Mouse (Mus musculus) forelimb bud, embryonic 11.5 days (tissue): Measurements from ENCODE around the gene Atp9a.

ENCODE experiments used
- DNase-seq: peaks from one replicate; pipeline ENCODE4 v3.0.0-alpha.2; 2012; ENCODE audit warnings: low read depth, low spot score

Gene Atp9a

DNA sequence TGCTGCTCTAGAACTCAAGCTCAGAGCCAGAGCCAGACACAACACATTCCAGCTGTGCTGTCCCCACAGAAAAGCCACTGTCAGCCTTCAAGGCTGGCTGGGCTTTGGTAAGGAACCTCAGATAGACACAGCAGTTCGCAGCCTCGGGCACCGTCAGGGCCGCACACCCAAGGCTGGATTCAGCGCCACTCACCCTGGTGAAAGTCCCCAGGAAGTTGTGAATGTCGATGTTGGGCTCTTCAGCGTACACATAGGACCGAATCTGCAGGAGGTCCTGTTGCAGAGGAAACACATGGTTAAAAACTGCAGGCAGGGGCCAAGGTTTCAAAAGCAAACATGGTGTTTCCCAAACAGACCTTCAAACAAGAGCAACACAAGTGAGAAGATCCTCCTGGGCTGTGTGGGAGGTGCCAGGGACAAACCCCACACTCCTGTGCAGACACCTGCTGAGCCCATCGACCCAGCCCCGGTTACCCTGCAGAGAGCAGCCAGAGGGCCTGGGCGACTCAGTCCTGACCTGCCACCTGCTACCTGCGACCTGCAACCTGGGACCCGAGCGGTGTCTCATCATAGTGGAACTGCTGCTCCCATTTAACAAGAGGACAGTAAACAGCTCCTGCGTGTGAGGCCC lies 58.6 kb downstream of the Atp9a start:
- DNase-seq: no peak

DNA sequence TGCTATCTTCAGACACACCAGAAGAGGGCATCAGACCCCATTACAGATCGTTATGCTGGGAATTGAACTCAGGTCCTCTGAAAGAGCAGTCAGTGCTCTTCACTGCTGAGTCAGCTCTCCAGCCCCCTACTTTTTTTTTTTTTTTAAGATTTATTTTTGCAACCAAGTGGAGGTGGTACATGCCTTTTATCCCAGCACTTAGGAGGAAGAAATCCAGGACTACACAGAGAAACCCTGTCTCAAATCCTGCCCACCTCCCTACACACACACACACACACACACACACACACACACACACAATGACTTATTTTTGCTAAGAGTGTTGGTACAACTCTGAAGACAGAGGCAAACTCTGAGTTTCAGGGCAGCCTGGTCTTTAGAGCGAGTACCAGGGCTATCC lies 59.5 kb downstream of the Atp9a start:
- no peak for DNase-seq

DNA sequence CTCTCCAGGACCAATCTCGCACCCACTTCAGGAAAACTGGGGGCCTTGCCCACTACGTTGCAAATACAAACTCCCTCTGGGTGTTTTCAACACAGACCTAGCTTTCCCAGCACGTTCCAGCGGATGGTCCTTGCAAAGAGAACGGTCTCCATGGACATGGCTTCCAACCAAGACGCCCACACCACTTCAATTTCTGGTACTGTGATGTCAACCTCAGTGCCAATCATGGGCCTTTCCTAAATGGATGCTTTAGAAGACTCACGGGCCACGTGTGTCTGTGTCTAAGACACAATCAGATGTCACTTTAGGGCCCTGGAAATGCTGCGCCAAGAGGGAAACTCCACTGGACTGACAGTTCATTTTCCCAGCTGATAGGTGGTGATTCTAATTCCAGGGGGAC lies 60.7 kb downstream of the Atp9a start:
- DNase-seq: no peak

DNA sequence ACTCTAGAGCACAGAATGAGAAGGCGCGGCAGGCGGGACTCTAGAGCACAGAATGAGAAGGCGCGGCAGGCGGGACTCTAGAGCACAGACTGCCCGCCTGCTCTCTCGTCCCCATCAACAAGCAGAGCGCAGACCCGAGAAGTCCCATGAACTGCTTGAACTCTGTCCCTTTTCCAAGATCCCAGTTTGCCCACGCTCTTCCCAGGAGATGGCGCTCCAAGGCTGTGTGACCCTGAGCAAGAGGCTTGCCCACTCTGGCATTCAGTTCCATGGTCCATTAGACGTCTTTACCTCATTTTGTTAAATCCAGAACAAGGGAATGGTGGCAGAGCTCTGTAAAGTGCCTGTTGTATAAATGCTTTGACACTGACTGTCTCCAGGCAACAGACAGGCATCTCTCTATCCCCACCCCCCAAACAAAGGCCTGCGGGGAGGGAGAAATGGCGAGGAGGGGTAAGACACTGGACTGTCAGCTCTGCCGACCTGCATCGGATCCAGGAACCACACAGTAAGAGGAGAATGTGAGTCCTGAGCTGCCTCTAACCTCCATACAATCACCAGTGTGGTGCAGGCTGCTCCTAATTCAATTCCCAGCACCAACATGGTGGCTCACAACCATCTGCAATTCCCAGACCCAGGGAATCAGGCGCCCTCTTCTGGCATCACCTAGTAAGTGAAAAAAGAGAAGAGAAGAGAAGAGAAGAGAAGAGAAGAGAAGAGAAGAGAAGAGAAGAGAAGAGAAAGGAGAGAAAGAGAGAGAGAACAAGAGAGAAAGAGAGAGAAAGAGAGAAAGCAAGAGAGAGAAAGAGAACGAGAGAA lies 62.6 kb downstream of the Atp9a start:
- DNase-seq: no peak

DNA sequence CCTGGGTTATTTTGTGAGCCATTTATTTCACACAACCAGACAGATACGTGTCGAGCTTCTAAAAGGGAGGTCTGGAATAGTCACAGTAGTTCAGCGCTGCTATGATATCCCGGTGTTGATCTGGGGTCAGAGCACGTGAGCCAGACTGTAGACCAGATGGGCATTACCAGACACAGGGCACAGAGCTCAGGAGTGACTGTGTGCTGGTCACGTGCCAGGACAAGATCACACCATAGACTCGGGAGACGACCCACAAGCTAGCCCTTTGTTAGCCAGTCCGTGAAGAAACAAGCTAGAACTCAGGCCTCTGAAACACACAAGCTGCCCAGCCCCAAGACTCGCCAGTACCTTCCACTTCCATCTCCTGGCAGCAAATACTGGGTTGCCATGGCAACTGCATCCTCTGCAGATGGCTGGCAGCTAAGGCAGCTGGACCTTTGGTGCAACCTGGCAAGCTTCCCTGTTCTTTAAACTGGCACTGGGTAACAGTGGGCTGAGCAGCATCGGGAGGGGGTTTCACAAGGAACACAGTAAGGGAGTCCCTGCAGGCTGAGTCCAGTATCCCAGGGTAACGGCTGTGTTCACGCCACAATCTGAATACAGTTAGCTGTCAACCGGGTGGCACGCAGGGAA lies 63.4 kb downstream of the Atp9a start:
- peak; percentile 23 for DNase-seq

DNA sequence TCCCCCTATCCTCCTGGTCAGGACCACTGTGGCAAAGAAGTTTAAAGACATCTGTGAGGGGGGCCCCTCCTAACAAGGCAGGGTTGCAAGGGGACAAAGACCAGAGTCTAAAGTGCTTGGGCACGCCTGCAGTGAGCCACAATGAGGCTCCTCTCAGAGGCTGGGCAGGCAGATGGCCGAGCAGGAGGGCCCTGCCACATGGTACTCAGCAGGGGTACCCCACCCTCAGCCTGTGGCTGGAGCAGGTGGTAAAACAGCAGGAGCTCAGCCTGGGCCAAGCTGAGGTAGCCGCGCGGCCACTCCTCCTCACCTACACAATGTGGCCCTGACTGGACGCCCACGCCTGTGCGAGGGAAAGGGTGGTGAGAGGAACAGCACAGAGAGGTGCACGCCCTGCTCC lies 64.6 kb downstream of the Atp9a start:
- no peak for DNase-seq

DNA sequence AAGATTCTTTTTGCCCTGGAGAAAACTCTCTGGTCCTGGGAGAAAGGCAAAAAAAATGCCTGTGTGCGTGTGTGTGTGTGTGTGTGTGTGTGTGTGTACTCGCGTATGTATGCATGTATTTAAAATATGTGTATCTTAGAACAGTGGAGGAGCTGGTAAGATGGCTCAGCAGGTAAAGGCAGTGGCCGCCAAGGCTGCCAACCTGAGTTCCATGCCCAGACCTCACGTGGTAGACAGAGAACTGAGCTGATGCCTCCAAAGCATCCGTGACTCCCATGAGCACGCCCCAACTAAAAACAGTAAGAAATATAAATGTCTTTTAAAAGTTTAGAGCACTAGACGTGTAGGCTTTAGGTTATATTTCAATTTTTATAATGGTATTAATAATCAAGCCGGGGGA lies 70.5 kb downstream of the Atp9a start:
- DNase-seq: no peak

DNA sequence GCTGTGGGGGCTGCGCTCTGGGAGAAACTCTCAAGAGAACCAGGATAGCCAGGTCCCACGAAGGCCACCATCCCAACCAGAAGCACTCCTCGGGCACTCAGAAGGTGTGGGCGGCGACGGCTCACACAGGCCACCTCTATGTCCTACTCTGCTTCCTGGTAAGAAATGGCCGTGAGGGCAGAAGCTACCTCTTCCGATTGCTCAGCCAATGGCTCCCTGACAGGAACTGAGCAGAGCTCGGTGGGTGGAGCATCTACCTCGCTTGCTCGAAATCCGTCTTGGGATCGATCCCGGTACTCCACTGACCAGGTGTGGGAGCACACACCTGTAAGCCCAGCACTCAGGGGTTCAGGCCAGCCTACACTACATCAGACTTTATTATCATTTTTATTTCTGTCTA lies 72.0 kb downstream of the Atp9a start:
- no peak for DNase-seq

DNA sequence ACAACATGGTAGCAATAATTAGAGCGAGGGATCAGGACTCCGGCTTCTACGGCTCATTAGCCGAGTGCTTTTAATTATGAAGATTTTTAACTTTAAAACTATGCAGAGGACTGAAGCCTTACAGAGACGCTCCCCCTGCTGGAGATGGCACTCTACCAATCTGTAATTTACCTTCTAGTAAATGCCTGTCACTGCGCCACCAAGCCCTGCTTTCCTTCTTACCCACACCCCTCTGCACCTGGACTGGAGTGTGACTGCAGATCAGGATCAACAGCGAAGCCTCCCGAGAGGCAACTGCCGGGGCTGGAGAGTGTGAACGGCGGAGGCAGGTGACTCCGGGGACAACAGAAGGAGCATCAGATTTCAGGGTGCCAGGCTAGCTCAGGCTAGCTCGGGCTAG lies 72.4 kb downstream of the Atp9a start:
- peak; percentile 43 for DNase-seq

DNA sequence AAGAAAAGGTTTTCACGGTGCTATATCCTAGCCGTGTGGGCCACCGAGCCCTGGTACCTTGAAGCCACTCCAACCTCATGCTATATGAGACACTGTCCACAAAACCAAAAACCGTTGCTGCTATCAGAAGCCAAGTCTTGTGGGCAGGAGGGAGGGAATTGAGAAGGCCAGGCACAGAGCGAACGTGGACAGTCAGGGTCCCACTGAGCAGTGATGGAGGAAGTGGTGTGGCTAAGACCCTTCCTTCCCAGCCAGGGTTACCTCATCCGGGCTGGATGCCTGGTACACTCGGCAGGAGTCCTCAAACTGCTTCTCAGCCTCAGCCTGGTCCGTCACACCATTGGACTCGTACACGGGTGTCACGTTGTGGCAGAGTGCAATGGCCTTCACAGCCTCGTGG lies 74.5 kb downstream of the Atp9a start:
- DNase-seq: no peak

DNA sequence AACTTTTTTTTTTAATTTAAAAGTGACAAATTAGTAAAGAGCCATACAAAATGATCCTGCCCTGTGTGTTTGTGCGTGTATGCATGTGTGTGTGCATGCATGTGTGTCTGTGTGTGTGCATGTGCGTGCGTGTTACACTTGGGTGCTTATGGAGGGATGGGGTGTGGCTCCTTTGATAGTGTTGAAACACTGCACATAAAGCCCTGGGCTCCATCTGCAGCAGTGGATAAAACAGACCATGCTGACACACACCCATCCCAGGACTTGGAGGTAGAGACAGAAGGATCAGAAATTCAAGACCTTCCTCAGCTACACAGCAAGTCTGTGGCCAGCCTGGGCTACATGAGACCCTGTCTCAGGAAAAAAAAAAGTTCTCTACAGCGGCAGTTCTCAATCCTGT lies 76.5 kb downstream of the Atp9a start:
- DNase-seq: no peak

DNA sequence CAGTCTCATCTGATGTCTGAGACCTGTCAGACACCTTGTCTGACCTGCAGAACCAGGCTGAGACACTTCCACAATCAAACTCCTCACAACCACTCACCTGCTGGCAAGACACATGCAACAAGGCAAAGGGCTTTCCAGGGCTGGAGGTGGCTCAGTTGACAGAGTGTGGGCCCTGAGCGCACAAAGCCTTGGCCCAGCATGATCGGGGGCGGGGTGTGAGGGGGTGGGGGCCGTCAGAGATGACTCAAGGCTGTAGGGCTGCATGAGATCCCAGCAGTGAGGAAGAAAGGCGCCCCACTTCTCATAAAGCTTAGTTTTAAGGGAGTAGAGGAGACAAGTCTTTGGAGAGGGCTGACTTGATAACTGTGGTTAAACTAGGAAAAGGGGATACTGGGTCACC lies 78.5 kb downstream of the Atp9a start:
- no peak for DNase-seq

DNA sequence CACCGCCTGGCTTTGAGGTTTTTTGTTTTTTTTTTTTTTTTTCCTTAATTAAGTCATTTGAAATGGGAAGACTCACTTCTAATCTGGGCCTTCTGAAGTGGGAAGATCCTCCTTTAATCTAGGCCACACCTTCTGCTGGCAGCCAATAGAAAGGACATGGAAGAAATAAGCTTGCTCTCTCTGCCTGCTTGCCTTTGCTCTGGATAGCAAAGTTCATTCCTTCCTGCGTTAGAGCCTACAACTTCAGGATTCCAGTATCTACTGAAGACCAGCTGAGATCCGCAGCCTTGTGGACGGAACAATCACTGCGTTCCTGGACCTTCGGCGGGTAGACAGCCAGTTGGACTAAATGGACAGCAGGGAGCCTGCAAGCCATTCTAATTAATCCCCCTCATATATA lies 79.0 kb downstream of the Atp9a start:
- no peak for DNase-seq

DNA sequence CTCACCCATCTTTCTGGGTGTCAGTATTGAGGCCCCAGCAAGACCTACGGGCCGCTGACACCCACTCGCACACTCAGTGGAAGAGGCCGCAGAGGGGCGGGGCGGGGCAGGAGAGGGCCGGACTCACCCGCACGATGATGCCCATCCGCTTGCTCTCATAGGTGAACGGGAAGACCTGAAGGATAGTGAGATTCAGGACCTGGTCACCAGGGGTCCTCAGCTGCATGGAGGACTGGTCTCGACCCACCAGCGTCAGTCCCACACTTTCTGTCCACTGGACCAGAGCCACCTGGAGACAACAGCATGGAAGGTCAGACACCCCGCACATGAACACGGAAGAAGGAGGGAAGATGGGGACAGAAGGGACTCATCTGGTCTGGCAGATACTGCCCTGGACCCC lies 80.4 kb downstream of the Atp9a start:
- no peak for DNase-seq

DNA sequence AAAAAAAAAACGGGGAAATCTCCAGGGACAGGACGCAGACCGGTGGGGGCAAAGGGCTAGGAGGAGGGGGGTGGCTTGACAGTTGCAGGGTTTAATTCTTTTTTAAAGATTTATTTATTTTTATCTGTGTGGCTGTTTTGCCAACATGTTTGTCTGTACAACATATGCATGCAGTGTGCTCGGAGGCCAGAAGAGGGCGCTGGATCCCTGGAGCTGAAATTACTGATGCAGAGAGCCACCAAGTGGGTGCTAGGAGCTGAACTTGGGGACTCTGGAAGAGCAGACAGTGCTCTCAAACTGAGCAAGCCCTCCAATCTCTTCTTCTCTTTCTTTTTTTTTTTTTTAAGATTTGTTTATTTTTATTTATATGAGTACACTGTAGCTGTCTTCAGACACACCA lies 81.9 kb downstream of the Atp9a start:
- no peak for DNase-seq

DNA sequence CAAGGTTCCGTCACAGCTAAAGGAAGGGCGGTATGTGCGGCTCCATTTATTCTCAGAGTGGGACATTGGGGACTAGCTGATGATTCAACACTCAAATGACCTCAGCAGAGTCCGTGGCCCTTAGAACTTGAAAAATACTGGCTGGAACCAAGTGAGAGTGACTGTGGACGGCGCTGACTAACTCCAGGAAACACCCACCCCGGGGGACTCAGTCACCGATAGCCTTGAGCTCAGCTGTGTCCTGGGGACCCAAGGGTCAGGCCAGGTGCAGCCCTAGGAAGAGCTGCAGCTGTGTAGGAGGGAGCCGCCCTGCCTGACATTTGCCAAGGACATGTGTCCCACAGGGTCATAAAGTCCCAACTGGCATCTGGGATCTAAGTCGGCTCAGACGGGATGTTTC lies 83.7 kb downstream of the Atp9a start:
- no peak for DNase-seq

DNA sequence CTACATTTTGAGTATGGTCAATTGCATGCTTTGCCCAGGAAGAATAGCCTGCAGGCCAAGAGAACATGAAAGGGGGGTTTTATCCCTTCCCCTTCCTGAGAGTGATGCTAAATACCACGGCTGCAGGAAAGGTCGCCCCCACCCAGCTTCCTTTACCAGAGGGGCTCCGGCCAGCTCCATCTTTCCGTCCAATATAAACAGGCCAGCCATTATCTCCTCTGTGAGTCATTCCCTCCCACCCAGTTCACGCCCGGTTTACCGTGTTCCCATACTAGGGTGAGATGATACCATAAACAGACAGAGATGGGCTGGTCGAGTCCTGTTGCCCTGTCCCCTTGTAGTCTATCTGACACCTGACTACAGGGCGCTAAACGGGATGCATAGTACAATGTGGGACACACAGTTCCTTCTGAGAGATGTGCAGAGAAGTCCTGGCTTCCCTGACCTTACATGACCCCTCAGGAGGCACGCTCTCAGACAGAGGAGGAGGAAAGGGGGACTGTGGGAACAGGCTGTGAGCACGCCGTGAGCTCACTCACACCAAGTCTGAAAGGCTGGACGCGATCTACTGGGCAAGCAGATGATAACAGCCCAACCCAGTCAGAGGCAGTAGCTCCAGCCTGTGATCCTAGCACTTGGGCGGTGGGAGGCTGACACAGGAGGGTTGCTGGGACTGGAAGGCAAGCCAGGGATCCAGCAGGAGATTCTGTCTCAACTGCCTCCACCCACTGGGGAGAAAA lies 85.5 kb downstream of the Atp9a start:
- DNase-seq: no peak

DNA sequence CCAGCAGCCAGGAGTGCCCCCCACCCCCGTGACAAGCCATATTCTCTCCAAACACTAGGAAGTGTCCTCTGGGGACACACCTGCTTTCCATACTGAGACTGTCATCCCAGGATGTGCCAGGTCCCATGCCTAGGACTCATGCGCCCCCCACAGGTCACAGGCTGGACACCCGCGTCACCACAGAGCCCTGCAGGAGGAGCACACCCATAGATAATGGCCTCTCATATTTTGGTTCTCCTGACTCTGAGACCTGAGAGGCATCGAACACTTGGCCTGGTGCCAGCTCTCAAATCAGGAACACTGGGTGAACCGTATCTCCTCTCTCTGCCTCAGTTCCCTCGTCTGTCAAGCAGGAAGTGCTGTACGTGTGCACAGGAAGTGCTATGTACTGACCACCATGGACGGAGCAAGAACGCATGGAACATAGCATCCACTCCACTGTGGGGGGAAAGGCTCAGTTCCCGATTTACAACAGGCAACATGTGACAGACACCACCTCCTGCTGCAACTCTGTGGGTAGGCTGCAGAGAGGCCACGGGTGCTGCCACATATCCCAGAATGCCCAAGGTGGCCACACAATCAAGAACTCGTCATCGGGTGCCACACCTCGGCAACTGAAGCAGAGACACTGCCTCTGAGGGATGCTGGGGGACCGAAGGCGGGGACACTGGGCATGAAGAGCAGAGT lies 87.1 kb downstream of the Atp9a start:
- no peak for DNase-seq

DNA sequence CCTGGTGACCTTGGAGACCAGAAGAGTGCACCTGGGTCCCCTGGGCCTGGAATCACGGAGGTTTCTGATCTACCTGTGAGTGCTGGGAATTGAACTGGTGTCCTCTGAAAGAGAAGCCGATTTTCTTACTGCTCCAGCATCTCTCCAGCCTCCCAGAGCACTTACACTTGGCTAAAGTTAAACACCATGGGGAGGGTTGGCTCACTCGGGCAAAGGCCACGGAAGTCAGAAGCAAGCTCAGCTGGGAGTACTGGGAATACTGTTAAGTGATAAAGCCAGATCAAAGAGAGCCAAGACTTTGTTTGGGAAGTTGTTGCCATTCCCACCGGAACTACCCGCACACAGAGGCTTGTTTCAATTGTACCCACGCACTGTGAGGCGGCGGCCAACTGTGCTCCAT lies 87.7 kb downstream of the Atp9a start:
- no peak for DNase-seq

DNA sequence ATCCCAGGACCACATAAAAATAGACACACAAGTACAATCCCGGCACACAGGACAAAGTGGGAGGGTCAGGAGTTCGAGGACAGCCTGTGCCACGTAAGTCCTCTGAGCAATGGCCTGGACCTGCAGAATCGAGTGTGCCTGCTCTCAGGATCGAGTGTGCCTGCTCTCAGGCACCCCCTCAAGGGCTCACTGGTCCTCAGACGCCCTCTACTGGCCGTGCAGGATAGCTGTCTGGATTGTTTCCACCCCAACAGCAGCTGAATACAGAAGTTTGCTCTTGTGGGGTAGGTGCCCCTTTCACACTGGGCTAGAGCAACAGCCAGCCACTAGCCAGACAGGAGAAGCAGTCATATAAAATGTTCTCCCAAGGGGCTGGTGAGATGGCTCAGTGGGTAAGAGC lies 90.5 kb downstream of the Atp9a start:
- DNase-seq: no peak

DNA sequence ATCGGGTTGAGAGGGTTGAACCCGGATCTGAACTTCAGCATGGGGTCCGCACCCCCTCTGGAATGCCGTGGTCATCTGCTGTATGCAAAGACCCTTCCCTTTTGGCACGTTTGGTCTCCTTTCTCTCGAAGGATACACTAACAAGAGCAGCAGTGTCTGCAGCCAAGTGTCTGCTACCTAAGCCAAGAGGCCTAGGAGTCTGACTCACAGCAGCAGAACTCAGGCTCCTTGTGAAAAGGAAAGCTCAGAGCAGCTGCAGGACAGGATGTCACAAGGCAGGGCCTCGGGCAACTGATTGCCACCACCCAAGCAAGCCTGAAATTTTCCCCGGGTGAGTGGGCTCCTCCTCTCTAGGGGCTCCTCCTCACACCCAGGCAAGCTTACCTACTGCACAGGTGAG lies 94.0 kb downstream of the Atp9a start:
- no peak for DNase-seq

DNA sequence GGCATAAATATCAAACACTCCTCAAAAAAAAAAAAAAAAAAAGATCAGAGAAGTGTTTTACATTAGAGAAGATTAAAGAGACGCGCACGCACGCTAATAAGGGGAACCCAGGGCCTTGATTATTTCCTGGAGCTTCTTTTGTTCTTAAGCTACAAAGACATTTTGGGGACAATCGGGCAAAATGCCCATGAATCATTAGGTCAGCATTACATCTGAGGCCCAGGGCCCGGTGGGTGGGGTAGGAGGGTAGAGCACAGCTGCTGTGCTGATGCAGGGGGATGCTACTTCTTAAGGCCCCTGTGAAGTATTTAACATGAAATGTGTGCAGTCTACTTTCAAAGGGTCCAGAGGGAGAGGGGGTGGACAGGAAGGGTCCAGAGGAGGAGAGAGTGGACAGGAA lies 97.4 kb downstream of the Atp9a start:
- no peak for DNase-seq
